Mouse (Mus musculus) CH12.LX (cell line): ENCODE measurements at regions not wholly inside any gene's neighbourhood (a gene's known extent, or its start where the extent isn't known, plus 50 kb on each side); places are given as distances from the start of the nearest gene placed in this dataset.

Experiments
- DNase-seq: peaks from one replicate; pipeline ENCODE4 v3.0.0-alpha.2; 2013; ENCODE audit errors: extremely low read depth
- H3K27ac ChIP-seq: 2 replicates; pipeline ENCODE4 v1.5.1; 2012; ENCODE audit warnings: low read depth, mild to moderate bottlenecking, control low read depth, moderate library complexity; ENCODE audit not compliant: insufficient read depth
- H3K27me3 ChIP-seq: replicated peaks from 2 replicates; pipeline ENCODE3; 2012; ENCODE audit warnings: inconsistent platforms
- H3K36me3 ChIP-seq, 2 experiments: replicated peaks in 1 of 2; 2 replicates each; pipeline versions ENCODE3 to v1.6.1; 2012; ENCODE audit warnings: inconsistent platforms in 1 of 2, low read length in 1 of 2, mild to moderate bottlenecking in 1 of 2, mixed read lengths in 1 of 2, moderate library complexity in 1 of 2; ENCODE audit not compliant: control insufficient read depth in 1 of 2, insufficient read depth in 1 of 2
- H3K4me1 ChIP-seq, 2 experiments: 2 replicates each; pipeline ENCODE4 v1.6.1; 2012; ENCODE audit warnings: inconsistent platforms in 1 of 2, moderate library complexity in 1 of 2; ENCODE audit not compliant: insufficient read depth in 2 of 2, control insufficient read depth in 1 of 2
- H3K4me2 ChIP-seq: 2 replicates; pipeline ENCODE4 v1.6.1; 2012; ENCODE audit warnings: low read depth, mild to moderate bottlenecking, control low read depth; ENCODE audit not compliant: poor library complexity, insufficient read depth, severe bottlenecking
- H3K4me3 ChIP-seq, 3 experiments: fragments of 150-350 bp in 1 of 3; sonication (generic) in 1 of 3; replicated peaks in 1 of 3; 2 replicates each; pipeline versions ENCODE3 to v1.5.1; 2011 to 2012; ENCODE audit warnings: low read depth in 2 of 3, low read length in 2 of 3, mild to moderate bottlenecking in 2 of 3, moderate library complexity in 2 of 3, control low read depth in 1 of 3, improper control_type of control experiment in 1 of 3, inconsistent platforms in 1 of 3, mixed read lengths in 1 of 3; ENCODE audit not compliant: poor library complexity in 1 of 3
- H3K79me2 ChIP-seq: replicated peaks from 2 replicates; pipeline ENCODE4 v1.6.1; 2012; ENCODE audit warnings: mild to moderate bottlenecking, moderate library complexity; ENCODE audit not compliant: control insufficient read depth, poor library complexity, insufficient read depth, severe bottlenecking; ENCODE audit errors: extremely low read depth
- H3K9ac ChIP-seq: 2 replicates; pipeline ENCODE4 v1.6.1; 2012; ENCODE audit warnings: low read depth, mild to moderate bottlenecking, control low read depth, moderate library complexity; ENCODE audit not compliant: insufficient read depth
- H3K9me3 ChIP-seq: replicated peaks from 2 replicates; pipeline ENCODE3; 2012; ENCODE audit warnings: low read length, inconsistent platforms, mixed read lengths
- BHLHE40 ChIP-seq: IDR thresholded peaks from 2 replicates; pipeline ENCODE4 v1.6.1; 2011; ENCODE audit warnings: mild to moderate bottlenecking, low read depth, low read length, improper control_type of control experiment
- CHD1 ChIP-seq: IDR thresholded peaks from 2 replicates; pipeline ENCODE4 v1.6.1; 2012; ENCODE audit warnings: low read depth, low read length, improper control_type of control experiment, inconsistent platforms
- CHD2 ChIP-seq: IDR thresholded peaks from 2 replicates; pipeline ENCODE4 v1.6.1; 2011; ENCODE audit warnings: low read length, improper control_type of control experiment
- CTCF ChIP-seq, 2 experiments: IDR thresholded peaks in 1 of 2; conservative IDR thresholded peaks in 1 of 2; 2 replicates each; pipeline ENCODE4 v1.5.1; 2011 to 2012; ENCODE audit warnings: low read depth in 2 of 2, low read length in 2 of 2, improper control_type of control experiment in 1 of 2, inconsistent platforms in 1 of 2, mild to moderate bottlenecking in 1 of 2, moderate library complexity in 1 of 2
- ELF1 ChIP-seq: IDR thresholded peaks from 2 replicates; pipeline ENCODE4 v1.6.1; 2014; ENCODE audit warnings: low read depth, mild to moderate bottlenecking, inconsistent platforms, low read length, improper control_type of control experiment
- EP300 ChIP-seq: IDR thresholded peaks from 2 replicates; pipeline ENCODE4 v1.6.1; 2011; ENCODE audit warnings: low read length, improper control_type of control experiment
- GABPA ChIP-seq: IDR thresholded peaks from 2 replicates; pipeline ENCODE4 v1.6.1; 2012; ENCODE audit warnings: low read depth, low read length, improper control_type of control experiment, inconsistent platforms; ENCODE audit not compliant: insufficient replicate concordance
- JUND ChIP-seq: conservative IDR thresholded peaks from 2 replicates; pipeline ENCODE4 v1.6.1; 2011; ENCODE audit warnings: low read depth, low read length, improper control_type of control experiment
- MAZ ChIP-seq: IDR thresholded peaks from 2 replicates; pipeline ENCODE4 v1.6.1; 2012; ENCODE audit warnings: low read depth, mild to moderate bottlenecking, inconsistent platforms, low read length, improper control_type of control experiment, moderate library complexity
- MEF2A ChIP-seq: IDR thresholded peaks from 2 replicates; pipeline ENCODE4 v1.6.1; 2014; ENCODE audit warnings: low read depth, mild to moderate bottlenecking, inconsistent platforms, low read length, improper control_type of control experiment, borderline replicate concordance
- MXI1 ChIP-seq: IDR thresholded peaks from 2 replicates; pipeline ENCODE4 v1.6.1; 2011; ENCODE audit warnings: mild to moderate bottlenecking, low read depth, low read length, improper control_type of control experiment
- MYC ChIP-seq: IDR thresholded peaks from 2 replicates; pipeline ENCODE4 v1.6.1; 2011; ENCODE audit warnings: low read depth, mild to moderate bottlenecking, improper control_type of control experiment, low read length
- POLR2AphosphoS2 ChIP-seq: IDR thresholded peaks from 2 replicates; pipeline ENCODE4 v1.6.1; 2011; ENCODE audit warnings: low read depth, low read length, improper control_type of control experiment
- RCOR1 ChIP-seq: conservative IDR thresholded peaks from 2 replicates; pipeline ENCODE4 v1.6.1; 2012; ENCODE audit warnings: low read depth, mild to moderate bottlenecking, inconsistent platforms, low read length, improper control_type of control experiment
- SMC3 ChIP-seq: IDR thresholded peaks from 2 replicates; pipeline ENCODE4 v1.6.1; 2011; ENCODE audit warnings: low read depth, low read length, improper control_type of control experiment
- TBP ChIP-seq: conservative IDR thresholded peaks from 2 replicates; pipeline ENCODE4 v1.6.1; 2011; ENCODE audit warnings: low read depth, low read length, improper control_type of control experiment
- USF1 ChIP-seq: IDR thresholded peaks from 2 replicates; pipeline ENCODE4 v1.6.1; 2014; ENCODE audit warnings: low read depth, mild to moderate bottlenecking, inconsistent platforms, low read length, improper control_type of control experiment
- ZKSCAN1 ChIP-seq: IDR thresholded peaks from 2 replicates; pipeline ENCODE4 v1.6.1; 2012; ENCODE audit warnings: low read depth, inconsistent platforms, low read length, improper control_type of control experiment, borderline replicate concordance
- ZNF384 ChIP-seq: IDR thresholded peaks from 2 replicates; pipeline ENCODE4 v1.6.1; 2012; ENCODE audit warnings: low read depth, low read length, improper control_type of control experiment, inconsistent platforms
- dilution Hi-C: fragments of 300-500 bp; cut with MboI; formaldehyde crosslinking; loops from 2 replicates; pipeline ENCODE4 v1.14.3; 2020; ENCODE audit warnings: low sequenced_read_pairs; ENCODE audit not compliant: extremely low pct_unique_long_range_greater_than_20kb, extremely low pct_ligation_motif_present
- in situ Hi-C: fragments of 300-500 bp; cut with MboI; formaldehyde crosslinking; loops from 3 replicates; pipeline ENCODE4 v1.14.3; 2019; ENCODE audit warnings: low sequenced_read_pairs, low pct_ligation_motif_present, low pct_unique_long_range_greater_than_20kb, mixed read lengths

DNA sequence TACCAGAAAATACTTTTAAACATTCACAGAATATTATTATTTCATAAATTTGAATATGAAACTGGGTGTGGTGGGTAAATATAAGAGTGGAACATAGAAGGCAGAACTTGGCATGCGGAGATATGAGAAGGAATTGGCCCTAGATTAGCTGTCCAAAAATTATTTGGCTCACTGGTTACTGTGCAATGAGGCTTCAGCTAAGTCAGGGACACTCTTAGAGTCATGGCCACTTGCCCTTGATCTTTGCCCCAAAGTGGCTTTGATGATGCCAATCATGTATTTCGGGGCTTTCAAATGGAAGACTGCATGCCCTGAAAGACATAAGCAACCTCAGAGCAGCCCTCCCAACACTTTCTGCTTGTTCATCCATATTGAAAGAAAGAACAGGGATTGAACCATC, 76.9 kb downstream of the Pxdc1 start:
- in situ Hi-C loops, result no loop called here
- Histone ChIP-seq H3K79me2 (no peaks in the 10 kb centered on the region), H3K27me3 (no peaks in the 10 kb centered on the region), H3K36me3 (no peaks in the 10 kb centered on the region), H3K4me3 (no peak overlapping the region), H3K9ac (no peak overlapping the region), H3K4me2 (no peak overlapping the region), H3K9me3 (no peaks in the 10 kb centered on the region), H3K4me1 (peaks cover 0 to 10% of the 10 kb centered on the region in 2 experiments; a peak in 2 of 4 replicates), H3K27ac (no peak overlapping the region)
- no peak for TF ChIP-seq RCOR1
- TF ChIP-seq MYC, result no peak
- no peak for TF ChIP-seq SMC3
- DNase-seq, result no peak
- dilution Hi-C loops, result no loop called here

DNA sequence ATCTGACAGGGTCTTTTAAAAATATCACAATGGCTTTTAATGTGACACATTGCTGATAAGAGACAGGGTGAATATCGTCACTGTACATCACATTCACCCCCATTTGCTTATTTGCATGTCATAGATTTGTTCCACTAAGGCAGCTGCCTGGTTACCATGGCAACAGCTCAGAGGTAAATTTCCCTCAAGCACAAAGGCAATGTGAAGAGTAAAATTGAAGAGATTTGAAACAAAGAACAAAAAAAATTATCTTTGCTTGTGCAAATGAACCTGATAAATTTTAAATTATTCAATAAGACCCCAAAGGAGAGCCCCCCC, 77.3 kb downstream of the Pxdc1 start:
- Histone ChIP-seq H3K27ac (no peak overlapping the region), H3K79me2 (no peaks in the 10 kb centered on the region), H3K9me3 (no peaks in the 10 kb centered on the region), H3K4me3 (no peak overlapping the region), H3K4me2 (no peak overlapping the region), H3K36me3 (no peaks in the 10 kb centered on the region), H3K9ac (no peak overlapping the region), H3K27me3 (no peaks in the 10 kb centered on the region), H3K4me1 (peaks cover 0 to 10% of the 10 kb centered on the region in 2 experiments; a peak in 2 of 4 replicates)
- dilution Hi-C loops (no loop called here), in situ Hi-C loops (no loop called here)
- DNase-seq, result peak; percentile 67
- TF ChIP-seq RCOR1 (no peak), JUND (no peak), POLR2AphosphoS2 (no peak), TBP (no peak), GABPA (no peak), MEF2A (no peak), CHD1 (no peak), ELF1 (no peak), CTCF (conservative IDR thresholded peaks at IDR 0.05 in 1 of 2, IDR thresholded peaks at IDR 0.05 in 1 of 2; ENCODE audit: low read depth in 2 of 2, low read length in 2 of 2) (no peak), ZKSCAN1 (no peak), ZNF384 (no peak), MAZ (no peak), MXI1 (no peak), SMC3 (no peak), CHD2 (no peak), BHLHE40 (no peak), EP300 (no peak), USF1 (no peak)
